Mouse (Mus musculus) MEL (cell line): Measurements from ENCODE around the gene Hadha.

ENCODE experiments used
- EP300 ChIP-seq, 2 experiments: IDR thresholded peaks; 2 replicates each; pipeline ENCODE4 v1.6.1; 2011; ENCODE audit warnings: improper control_type of control experiment in 2 of 2, low read length in 2 of 2, low read depth in 1 of 2, mild to moderate bottlenecking in 1 of 2
- POLR2A ChIP-seq, 2 experiments: IDR thresholded peaks; 2 replicates each; pipeline ENCODE4 v1.6.1; 2011 to 2012; ENCODE audit warnings: low read length in 2 of 2, mild to moderate bottlenecking in 2 of 2, control low read depth in 1 of 2, improper control_type of control experiment in 1 of 2, low read depth in 1 of 2, moderate library complexity in 1 of 2; ENCODE audit not compliant: control insufficient read depth in 1 of 2, insufficient read depth in 1 of 2, poor library complexity in 1 of 2
- SIN3A ChIP-seq: IDR thresholded peaks from 2 replicates; pipeline ENCODE4 v1.6.1; 2012; ENCODE audit warnings: low read length, improper control_type of control experiment, inconsistent platforms

DNA sequence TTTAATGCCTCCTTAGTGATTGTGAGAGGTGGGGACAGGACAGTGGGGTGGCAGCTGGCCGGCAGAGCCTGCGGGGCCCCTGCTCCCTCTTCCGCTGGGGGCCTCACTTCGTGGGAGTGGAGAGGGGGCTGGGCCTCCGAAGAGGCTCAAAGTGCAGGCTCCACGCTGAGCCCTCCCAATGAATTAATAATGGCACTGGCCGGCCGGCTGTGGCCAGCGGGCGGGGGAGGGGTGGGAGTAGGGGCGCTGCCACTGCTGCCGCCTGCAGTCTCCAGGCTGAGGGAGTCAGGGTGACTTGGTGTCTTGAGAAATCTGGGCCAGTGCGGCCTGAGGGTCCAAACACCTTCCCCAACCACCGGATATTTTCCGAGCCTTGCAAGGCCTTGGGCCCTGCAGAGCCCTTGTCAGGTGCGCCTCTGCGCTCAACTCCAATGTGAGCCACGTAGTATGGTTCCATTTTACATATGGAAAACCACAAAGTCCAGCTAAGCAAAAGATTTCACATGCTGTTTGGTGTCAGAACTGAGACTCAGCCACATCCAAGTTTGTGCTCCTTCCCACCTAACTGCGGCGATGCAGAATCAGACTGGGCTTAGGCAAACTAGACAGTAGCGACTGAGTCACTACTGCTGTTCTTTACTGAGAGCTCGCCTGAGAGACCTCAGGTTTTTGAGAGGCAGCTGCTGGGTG is 44.4 kb downstream of the Hadha start:
- TF ChIP-seq SIN3A (no peak), POLR2A (IDR thresholded peaks at IDR 0.05; ENCODE audit: control insufficient read depth in 1 of 2, insufficient read depth in 1 of 2, low read depth in 1 of 2, low read length in 2 of 2, poor library complexity in 1 of 2) (no peak), EP300 (IDR thresholded peaks at IDR 0.05; ENCODE audit: low read depth in 1 of 2, low read length in 2 of 2) (no peak)
